Mouse (Mus musculus): ENCODE measurements around the gene Hapln1. TPM values are rescaled to one million over a fixed set of nuclear protein-coding genes. Genes with fewer than 3 reads are reported as not detected.

Gene Hapln1
- polyA plus RNA-seq, 1 experiment = 0.25 TPM

GRCm38 (mm10) chr13:89583138-89583746, 43.6 kb downstream of the Hapln1 start:
- Histone ChIP-seq H3K4me1 (ENCODE audit: control insufficient read depth, insufficient read depth, low read length) (no peaks in the 10 kb centered on the region), H3K4me3 (replicated peaks; ENCODE audit: control insufficient read depth, low read depth, low read length) (no peak overlapping the region), H3K27ac (ENCODE audit: control insufficient read depth, insufficient read depth, low read depth, low read length, poor library complexity) (no peak overlapping the region)
- TF ChIP-seq POLR2A (IDR thresholded peaks at IDR 0.05; ENCODE audit: borderline replicate concordance, control insufficient read depth, low read depth, low read length) (no peak), CTCF (IDR thresholded peaks at IDR 0.05; ENCODE audit: control insufficient read depth, insufficient read depth, low read length) (no peak)
- 64% methylated on average over 4 of the region's 4 CpGs for WGBS

GRCm38 (mm10) chr13:89583747-89584738, 44.4 kb downstream of the Hapln1 start:
- 63% methylated on average over 10 of the region's 10 CpGs for WGBS
- no peak overlapping the region for H3K4me3 ChIP-seq (replicated peaks; ENCODE audit: control insufficient read depth, low read depth, low read length)
- no peak overlapping the region for H3K27ac ChIP-seq (ENCODE audit: control insufficient read depth, insufficient read depth, low read depth, low read length, poor library complexity)
- TF ChIP-seq CTCF (IDR thresholded peaks at IDR 0.05; ENCODE audit: control insufficient read depth, insufficient read depth, low read length) = no peak
- TF ChIP-seq POLR2A (IDR thresholded peaks at IDR 0.05; ENCODE audit: borderline replicate concordance, control insufficient read depth, low read depth, low read length) = no peak
- no peaks in the 10 kb centered on the region for H3K4me1 ChIP-seq (ENCODE audit: control insufficient read depth, insufficient read depth, low read length)

- no peaks in the 10 kb centered on the region for H3K4me1 ChIP-seq (ENCODE audit: control insufficient read depth, insufficient read depth, low read length)
- no peak overlapping the region for H3K4me3 ChIP-seq (replicated peaks; ENCODE audit: control insufficient read depth, low read depth, low read length)
- WGBS = 51% methylated on average over 1 of the region's 1 CpGs
- TF ChIP-seq POLR2A (IDR thresholded peaks at IDR 0.05; ENCODE audit: borderline replicate concordance, control insufficient read depth, low read depth, low read length) = no peak
- no peak for TF ChIP-seq CTCF (IDR thresholded peaks at IDR 0.05; ENCODE audit: control insufficient read depth, insufficient read depth, low read length)
- no peak overlapping the region for H3K27ac ChIP-seq (ENCODE audit: control insufficient read depth, insufficient read depth, low read depth, low read length, poor library complexity)
Observed at GRCm38 (mm10) chr13:89585144-89585543, 45.5 kb downstream of the Hapln1 start.

GRCm38 (mm10) chr13:89595105-89595504, 55.5 kb downstream of the Hapln1 start:
- 78% methylated on average over 4 of the region's 4 CpGs for WGBS
- Histone ChIP-seq H3K4me1 (ENCODE audit: control insufficient read depth, insufficient read depth, low read length) (no peaks in the 10 kb centered on the region), H3K27ac (ENCODE audit: control insufficient read depth, insufficient read depth, low read depth, low read length, poor library complexity) (no peak overlapping the region), H3K4me3 (replicated peaks; ENCODE audit: control insufficient read depth, low read depth, low read length) (no peak overlapping the region)
- TF ChIP-seq POLR2A (IDR thresholded peaks at IDR 0.05; ENCODE audit: borderline replicate concordance, control insufficient read depth, low read depth, low read length) = no peak
- no peak for TF ChIP-seq CTCF (IDR thresholded peaks at IDR 0.05; ENCODE audit: control insufficient read depth, insufficient read depth, low read length)

DNA sequence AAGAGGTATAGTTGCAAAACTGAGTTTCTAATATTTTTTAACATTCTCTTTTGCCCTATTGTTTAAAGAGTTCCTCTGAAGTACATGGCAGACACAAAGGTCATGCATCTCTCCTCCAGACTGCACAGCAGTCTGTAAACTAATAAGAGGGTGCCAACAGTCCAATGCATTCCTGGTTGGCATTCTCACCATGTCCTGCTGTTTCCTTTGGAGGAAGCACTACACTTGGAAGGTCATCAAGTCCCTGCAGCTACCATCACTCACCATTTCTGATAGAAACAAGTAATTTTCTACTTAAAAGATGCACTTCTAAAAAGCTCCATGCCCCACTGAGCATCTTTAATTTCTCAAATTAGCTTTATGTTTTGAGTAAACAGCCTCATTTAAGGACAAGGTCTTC, 57.8 kb downstream of the Hapln1 start:
- TF ChIP-seq CTCF (IDR thresholded peaks at IDR 0.05; ENCODE audit: control insufficient read depth, insufficient read depth, low read length) (no peak), POLR2A (IDR thresholded peaks at IDR 0.05; ENCODE audit: borderline replicate concordance, control insufficient read depth, low read depth, low read length) (no peak)
- H3K4me1 ChIP-seq (ENCODE audit: control insufficient read depth, insufficient read depth, low read length) = no peaks in the 10 kb centered on the region
- no peak overlapping the region for H3K4me3 ChIP-seq (replicated peaks; ENCODE audit: control insufficient read depth, low read depth, low read length)
- H3K27ac ChIP-seq (ENCODE audit: control insufficient read depth, insufficient read depth, low read depth, low read length, poor library complexity) = no peak overlapping the region

DNA sequence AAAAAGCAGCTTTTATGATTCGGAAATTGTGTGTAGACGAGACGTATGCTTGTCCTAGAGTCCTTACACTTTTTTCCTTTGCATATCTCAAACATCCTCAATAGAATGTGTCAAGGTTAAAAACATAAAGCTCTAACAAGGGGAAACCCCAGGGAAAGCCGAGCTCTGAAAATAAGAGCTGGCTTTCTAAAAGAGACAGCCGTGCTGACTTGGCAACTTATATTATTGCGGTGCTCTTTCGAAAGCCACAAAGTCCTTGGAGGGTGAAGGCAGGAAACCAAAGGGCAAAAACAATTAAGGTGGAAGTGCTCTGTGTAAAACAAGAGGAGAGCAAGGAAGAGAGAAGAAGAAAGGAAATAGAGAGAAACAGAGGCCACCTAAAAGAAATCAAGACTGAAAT, 60.9 kb downstream of the Hapln1 start:
- Histone ChIP-seq H3K4me3 (replicated peaks; ENCODE audit: control insufficient read depth, low read depth, low read length) (no peak overlapping the region), H3K27ac (ENCODE audit: control insufficient read depth, insufficient read depth, low read depth, low read length, poor library complexity) (no peak overlapping the region), H3K4me1 (ENCODE audit: control insufficient read depth, insufficient read depth, low read length) (no peaks in the 10 kb centered on the region)
- WGBS = 11% methylated on average over 7 of the region's 7 CpGs
- TF ChIP-seq POLR2A (IDR thresholded peaks at IDR 0.05; ENCODE audit: borderline replicate concordance, control insufficient read depth, low read depth, low read length) (no peak), CTCF (IDR thresholded peaks at IDR 0.05; ENCODE audit: control insufficient read depth, insufficient read depth, low read length) (no peak)

- Histone ChIP-seq H3K4me1 (ENCODE audit: control insufficient read depth, insufficient read depth, low read length) (no peaks in the 10 kb centered on the region), H3K4me3 (replicated peaks; ENCODE audit: control insufficient read depth, low read depth, low read length) (no peak overlapping the region), H3K27ac (ENCODE audit: control insufficient read depth, insufficient read depth, low read depth, low read length, poor library complexity) (no peak overlapping the region)
- 78% methylated on average over 3 of the region's 3 CpGs for WGBS
- no peak for TF ChIP-seq CTCF (IDR thresholded peaks at IDR 0.05; ENCODE audit: control insufficient read depth, insufficient read depth, low read length)
- no peak for TF ChIP-seq POLR2A (IDR thresholded peaks at IDR 0.05; ENCODE audit: borderline replicate concordance, control insufficient read depth, low read depth, low read length)
Observed at GRCm38 (mm10) chr13:89603336-89603735, 63.7 kb downstream of the Hapln1 start.

DNA sequence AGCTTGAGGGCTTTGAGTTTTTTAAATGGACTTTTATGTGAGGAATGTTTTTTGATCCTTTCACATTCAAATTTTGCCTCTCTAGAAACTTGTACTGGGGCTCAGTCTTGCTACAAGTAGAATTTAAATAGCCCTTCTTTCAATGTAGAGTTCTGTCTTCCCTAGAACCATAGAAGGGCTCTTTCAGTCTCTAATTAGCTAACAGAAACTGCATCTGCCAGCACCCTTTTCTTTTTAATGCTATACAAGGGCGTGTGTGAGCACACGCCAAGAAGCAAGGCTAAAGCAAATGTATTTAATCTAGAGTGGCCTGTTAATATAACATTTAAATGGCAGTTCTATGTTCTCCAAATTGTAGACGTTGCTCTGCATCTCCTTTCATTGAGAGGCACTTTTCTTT, 67.8 kb downstream of the Hapln1 start:
- 71% methylated on average over 3 of the region's 3 CpGs for WGBS
- no peaks in the 10 kb centered on the region for H3K4me1 ChIP-seq (ENCODE audit: control insufficient read depth, insufficient read depth, low read length)
- no peak overlapping the region for H3K4me3 ChIP-seq (replicated peaks; ENCODE audit: control insufficient read depth, low read depth, low read length)
- no peak for TF ChIP-seq CTCF (IDR thresholded peaks at IDR 0.05; ENCODE audit: control insufficient read depth, insufficient read depth, low read length)
- TF ChIP-seq POLR2A (IDR thresholded peaks at IDR 0.05; ENCODE audit: borderline replicate concordance, control insufficient read depth, low read depth, low read length) = no peak
- no peak overlapping the region for H3K27ac ChIP-seq (ENCODE audit: control insufficient read depth, insufficient read depth, low read depth, low read length, poor library complexity)
